Mouse (Mus musculus): ENCODE measurements around the gene Aga. TPM values are rescaled to one million over a fixed set of nuclear protein-coding genes. Genes with fewer than 3 reads are reported as not detected.
"Not testable (repeated sequence)": the region's sequence is repeated elsewhere in the genome, so short reads cannot be mapped to it uniquely, and the experiment has no call there.

Aga gene
- polyA plus RNA-seq (2015; fragmentation: Nextera tagmentation; extraction: Ambion mirVana): 37.4 and 39.2 TPM in 2 replicates

- peak; percentile 97 for ATAC-seq (replicated peaks; ENCODE audit: insufficient number of reproducible peaks, insufficient read depth, low FRiP score, low read depth)
These were observed at the start of gene Aga for GRCm38 (mm10) chr8:53511551-53512127. Aga (plus strand) TSS chr8:53511727.

GRCm38 (mm10) chr8:53489063-53489462, 22.5 kb upstream of the Aga start:
- H3K36me3 ChIP-seq: no peaks in the 10 kb centered on the region
- no peak overlapping the region for H3K9ac ChIP-seq
- no peaks in the 10 kb centered on the region for H3K27me3 ChIP-seq
- ATAC-seq (replicated peaks; ENCODE audit: insufficient number of reproducible peaks, insufficient read depth, low FRiP score, low read depth): no peak
- H3K9me3 ChIP-seq (replicated peaks): no peaks in the 10 kb centered on the region
- H3K4me2 ChIP-seq: no peak overlapping the region
- 60% methylated on average over 2 of the region's 2 CpGs for WGBS
- H3K4me3 ChIP-seq: no peak overlapping the region
- no peak overlapping the region for H3K27ac ChIP-seq
- H3K4me1 ChIP-seq (replicated peaks): no peaks in the 10 kb centered on the region

More at GRCm38 (mm10) chr8:53511551-53512127, at the start of gene Aga:
- Histone ChIP-seq H3K4me3 (peak within 1 kb of the TSS; percentile 64), H3K4me1 (replicated peaks) (peaks cover 7% of the 10 kb centered on the region; the same call in 1 of the 2 replicates), H3K4me2 (peak within 1 kb of the TSS; percentile 67), H3K27ac (peak within 1 kb of the TSS; percentile 85), H3K27me3 (no peaks in the 10 kb centered on the region), H3K9me3 (replicated peaks) (no peaks in the 10 kb centered on the region), H3K9ac (peak within 1 kb of the TSS; percentile 75), H3K36me3 (peaks cover 13% of the 10 kb centered on the region; the same call in 1 of the 2 replicates)
- 1% methylated on average over 24 of the region's 24 CpGs for WGBS

- Histone ChIP-seq H3K27ac (no peak overlapping the region), H3K9me3 (replicated peaks) (no peaks in the 10 kb centered on the region), H3K4me1 (replicated peaks) (no peaks in the 10 kb centered on the region), H3K27me3 (no peaks in the 10 kb centered on the region), H3K4me3 (no peak overlapping the region), H3K36me3 (no peaks in the 10 kb centered on the region), H3K4me2 (no peak overlapping the region), H3K9ac (no peak overlapping the region)
- 73% methylated on average over 1 of the region's 1 CpGs for WGBS
- no peak for ATAC-seq (replicated peaks; ENCODE audit: insufficient number of reproducible peaks, insufficient read depth, low FRiP score, low read depth)
These were observed 15.3 kb upstream of the Aga start for GRCm38 (mm10) chr8:53496216-53496615.

- Histone ChIP-seq H3K9me3 (replicated peaks) (no peaks in the 10 kb centered on the region), H3K4me2 (no peak overlapping the region), H3K4me3 (no peak overlapping the region), H3K27me3 (no peaks in the 10 kb centered on the region), H3K4me1 (replicated peaks) (no peaks in the 10 kb centered on the region), H3K36me3 (no peaks in the 10 kb centered on the region), H3K9ac (no peak overlapping the region), H3K27ac (no peak overlapping the region)
- no peak for ATAC-seq (replicated peaks; ENCODE audit: insufficient number of reproducible peaks, insufficient read depth, low FRiP score, low read depth)
- WGBS: 54% methylated on average over 3 of the region's 3 CpGs
These were observed 14.6 kb upstream of the Aga start for GRCm38 (mm10) chr8:53496885-53497326.

- H3K36me3 ChIP-seq; ATAC-seq (replicated peaks; ENCODE audit: insufficient number of reproducible peaks, insufficient read depth, low FRiP score, low read depth); H3K4me3 ChIP-seq; H3K9me3 ChIP-seq (replicated peaks); H3K9ac ChIP-seq; H3K27me3 ChIP-seq; H3K4me1 ChIP-seq (replicated peaks); H3K27ac ChIP-seq; H3K4me2 ChIP-seq: not testable (repeated sequence)
- WGBS: 80% methylated on average over 3 of the region's 3 CpGs
These were observed 26.5 kb downstream of the Aga start for GRCm38 (mm10) chr8:53538049-53538448.

- WGBS: 73% methylated on average over 2 of the region's 2 CpGs
These were observed 28.1 kb downstream of the Aga start for GRCm38 (mm10) chr8:53539585-53539984.

GRCm38 (mm10) chr8:53562441-53563040, 51.0 kb downstream of the Aga start:
- Histone ChIP-seq H3K4me1 (replicated peaks) (no peaks in the 10 kb centered on the region), H3K4me2 (no peak overlapping the region), H3K36me3 (no peaks in the 10 kb centered on the region), H3K27me3 (no peaks in the 10 kb centered on the region), H3K4me3 (no peak overlapping the region), H3K27ac (no peak overlapping the region), H3K9ac (no peak overlapping the region), H3K9me3 (replicated peaks) (no peaks in the 10 kb centered on the region)
- ATAC-seq (replicated peaks; ENCODE audit: insufficient number of reproducible peaks, insufficient read depth, low FRiP score, low read depth): no peak
- 75% methylated on average over 10 of the region's 10 CpGs for WGBS

More at GRCm38 (mm10) chr8:53539585-53539984, 28.1 kb downstream of the Aga start:
- H3K4me3 ChIP-seq: no peak overlapping the region
- no peaks in the 10 kb centered on the region for H3K9me3 ChIP-seq (replicated peaks)
- no peaks in the 10 kb centered on the region for H3K4me1 ChIP-seq (replicated peaks)
- H3K36me3 ChIP-seq: no peaks in the 10 kb centered on the region
- no peak overlapping the region for H3K9ac ChIP-seq
- no peak for ATAC-seq (replicated peaks; ENCODE audit: insufficient number of reproducible peaks, insufficient read depth, low FRiP score, low read depth)
- no peaks in the 10 kb centered on the region for H3K27me3 ChIP-seq
- no peak overlapping the region for H3K4me2 ChIP-seq
- H3K27ac ChIP-seq: no peak overlapping the region

- no peak for ATAC-seq (replicated peaks; ENCODE audit: insufficient number of reproducible peaks, insufficient read depth, low FRiP score, low read depth)
- WGBS: 76% methylated on average over 6 of the region's 6 CpGs
These were observed 54.7 kb downstream of the Aga start for GRCm38 (mm10) chr8:53566223-53566622.

More at GRCm38 (mm10) chr8:53566223-53566622, 54.7 kb downstream of the Aga start:
- no peaks in the 10 kb centered on the region for H3K9me3 ChIP-seq (replicated peaks)
- no peaks in the 10 kb centered on the region for H3K36me3 ChIP-seq
- H3K4me2 ChIP-seq: no peak overlapping the region
- no peak overlapping the region for H3K9ac ChIP-seq
- no peaks in the 10 kb centered on the region for H3K27me3 ChIP-seq
- no peak overlapping the region for H3K4me3 ChIP-seq
- H3K4me1 ChIP-seq (replicated peaks): no peaks in the 10 kb centered on the region
- H3K27ac ChIP-seq: no peak overlapping the region

Other genes starting within 250 kb of the Aga start
- 20.1 and 22.0 TPM in 2 replicates for gene Neil3, start 127.3 kb downstream of the Aga start, polyA plus RNA-seq (2015; fragmentation: Nextera tagmentation; extraction: Ambion mirVana)